Mouse (Mus musculus): ENCODE data around the gene Cog1.
A peak's percentile ranks its signal among the peaks of the same experiment; 100 is the strongest.
"Not testable (repeated sequence)": the region's sequence is repeated elsewhere in the genome, so short reads cannot be mapped to it uniquely, and the experiment has no call there.

Gene Cog1

GRCm38 (mm10) chr11:113631862-113632261 is 17.1 kb upstream of the Cog1 start:
- DNase-seq (ENCODE audit: low spot score in 2 of 2): no peak

GRCm38 (mm10) chr11:113632303-113632702 is 16.7 kb upstream of the Cog1 start:
- no peak for DNase-seq (ENCODE audit: low spot score in 2 of 2)

- DNase-seq (ENCODE audit: low spot score in 2 of 2): no peak
Observed at GRCm38 (mm10) chr11:113633398-113633797, 15.6 kb upstream of the Cog1 start.

GRCm38 (mm10) chr11:113634699-113635121 is 14.3 kb upstream of the Cog1 start:
- no peak for DNase-seq (ENCODE audit: low spot score in 2 of 2)

GRCm38 (mm10) chr11:113638680-113639079 is 10.3 kb upstream of the Cog1 start:
- no peak for DNase-seq (ENCODE audit: low spot score in 2 of 2)

- DNase-seq (ENCODE audit: low spot score in 2 of 2): no peak
Observed at GRCm38 (mm10) chr11:113645181-113645580, 3.8 kb upstream of the Cog1 start.

GRCm38 (mm10) chr11:113648152-113648551 is 817 bp upstream of the Cog1 start:
- DNase-seq (ENCODE audit: low spot score in 2 of 2): peak; percentile 55 to 61

GRCm38 (mm10) chr11:113649353-113650210 is 613 bp downstream of the Cog1 start, which contains the start of gene Slc39a11:
TSS of gene Slc39a11 (minus strand) at chr11:113650079.
- DNase-seq (ENCODE audit: low spot score in 2 of 2): peak; percentile 41 to 71

- no peak for DNase-seq (ENCODE audit: low spot score in 2 of 2)
Observed at GRCm38 (mm10) chr11:113651206-113651906, 2.4 kb downstream of the Cog1 start.

- no peak for DNase-seq (ENCODE audit: low spot score in 2 of 2)
Observed at GRCm38 (mm10) chr11:113651907-113652273, 2.9 kb downstream of the Cog1 start.

- no peak for DNase-seq (ENCODE audit: low spot score in 2 of 2)
Observed at GRCm38 (mm10) chr11:113652516-113652915, 3.5 kb downstream of the Cog1 start.

GRCm38 (mm10) chr11:113654105-113654504 is 5.1 kb downstream of the Cog1 start:
- DNase-seq (ENCODE audit: low spot score in 2 of 2): no peak

- no peak for DNase-seq (ENCODE audit: low spot score in 2 of 2)
Observed at GRCm38 (mm10) chr11:113654561-113655270, 5.7 kb downstream of the Cog1 start.

GRCm38 (mm10) chr11:113656511-113656932 is 7.6 kb downstream of the Cog1 start:
- no peak for DNase-seq (ENCODE audit: low spot score in 2 of 2)

GRCm38 (mm10) chr11:113657221-113657620 is 8.3 kb downstream of the Cog1 start:
- DNase-seq (ENCODE audit: low spot score in 2 of 2): no peak

GRCm38 (mm10) chr11:113658319-113658718 is 9.3 kb downstream of the Cog1 start:
- DNase-seq (ENCODE audit: low spot score in 2 of 2): no peak

GRCm38 (mm10) chr11:113658763-113659162 is 9.8 kb downstream of the Cog1 start:
- no peak for DNase-seq (ENCODE audit: low spot score in 2 of 2)

- not testable (repeated sequence) for DNase-seq (ENCODE audit: low spot score in 2 of 2)
Observed at GRCm38 (mm10) chr11:113660213-113660612, 11.2 kb downstream of the Cog1 start.

- DNase-seq (ENCODE audit: low spot score in 2 of 2): no peak
Observed at GRCm38 (mm10) chr11:113660940-113661339, 12.0 kb downstream of the Cog1 start.

- DNase-seq (ENCODE audit: low spot score in 2 of 2): no peak
Observed at GRCm38 (mm10) chr11:113661835-113662351, 12.9 kb downstream of the Cog1 start.

GRCm38 (mm10) chr11:113664279-113664678 is 15.3 kb downstream of the Cog1 start:
- no peak for DNase-seq (ENCODE audit: low spot score in 2 of 2)

- DNase-seq (ENCODE audit: low spot score in 2 of 2): no peak
Observed at GRCm38 (mm10) chr11:113666205-113666604, 17.2 kb downstream of the Cog1 start.
